Mouse (Mus musculus) cerebellum, adult 11 months (tissue): Measurements from ENCODE around the gene Sec24b.

Experiments used
- DNase-seq: peaks from one replicate; pipeline ENCODE4 v3.0.0; 2022

Gene Sec24b

GRCm38 (mm10) chr3:129970529-129971515 lies 90.5 kb downstream of the Sec24b start:
- no peak for DNase-seq

- no peak for DNase-seq
Observed at GRCm38 (mm10) chr3:129969432-129970395, 91.6 kb downstream of the Sec24b start, which contains the start of gene Mcub. Gene Mcub, minus strand, starts transcription at chr3:129970206.

- DNase-seq: no peak
Observed at GRCm38 (mm10) chr3:129969031-129969430, 92.3 kb downstream of the Sec24b start.

- DNase-seq: no peak
Observed at GRCm38 (mm10) chr3:129967874-129968273, 93.5 kb downstream of the Sec24b start.

- DNase-seq: no peak
Observed at GRCm38 (mm10) chr3:129964681-129965080, 96.7 kb downstream of the Sec24b start.

GRCm38 (mm10) chr3:129962533-129962932 lies 98.8 kb downstream of the Sec24b start:
- DNase-seq: no peak

- no peak for DNase-seq
Observed at GRCm38 (mm10) chr3:129953296-129953695, 108.1 kb downstream of the Sec24b start.

- no peak for DNase-seq
Observed at GRCm38 (mm10) chr3:129949158-129949773, 112.1 kb downstream of the Sec24b start.

GRCm38 (mm10) chr3:129948359-129948758 lies 113.0 kb downstream of the Sec24b start:
- no peak for DNase-seq

- DNase-seq: no peak
Observed at GRCm38 (mm10) chr3:129946217-129946914, 115.0 kb downstream of the Sec24b start.

GRCm38 (mm10) chr3:129943813-129944212 lies 117.5 kb downstream of the Sec24b start:
- no peak for DNase-seq

- no peak for DNase-seq
Observed at GRCm38 (mm10) chr3:129941291-129941690, 120.1 kb downstream of the Sec24b start.

- no peak for DNase-seq
Observed at GRCm38 (mm10) chr3:129940780-129941179, 120.6 kb downstream of the Sec24b start.

GRCm38 (mm10) chr3:129939058-129939457 lies 122.3 kb downstream of the Sec24b start:
- DNase-seq: no peak

- DNase-seq: no peak
Observed at GRCm38 (mm10) chr3:129937848-129938247, 123.5 kb downstream of the Sec24b start.

- no peak for DNase-seq
Observed at GRCm38 (mm10) chr3:129936561-129936960, 124.8 kb downstream of the Sec24b start.
